Mouse (Mus musculus) R1 (cell line): Measurements from ENCODE around the gene Rars2.
A peak's percentile ranks its signal among the peaks of the same experiment; 100 is the strongest.

Experiments
- DNase-seq: peaks from one replicate; pipeline ENCODE4 v3.0.0-alpha.2; 2018; ENCODE audit warnings: low read depth, low spot score

Gene Rars2

GRCm38 (mm10) chr4:34640731-34641130 is 26.0 kb downstream of the Rars2 start:
- DNase-seq, result no peak

- DNase-seq, result no peak
Measured at GRCm38 (mm10) chr4:34644779-34645178, 30.0 kb downstream of the Rars2 start.

GRCm38 (mm10) chr4:34653179-34653578 is 38.4 kb downstream of the Rars2 start:
- DNase-seq, result no peak

GRCm38 (mm10) chr4:34656101-34656500 is 41.3 kb downstream of the Rars2 start:
- no peak for DNase-seq

- no peak for DNase-seq
Measured at GRCm38 (mm10) chr4:34659012-34659411, 44.3 kb downstream of the Rars2 start.

- no peak for DNase-seq
Measured at GRCm38 (mm10) chr4:34661514-34661913, 46.8 kb downstream of the Rars2 start.

GRCm38 (mm10) chr4:34661927-34662326 is 47.2 kb downstream of the Rars2 start:
- no peak for DNase-seq

- no peak for DNase-seq
Measured at GRCm38 (mm10) chr4:34667923-34668322, 53.2 kb downstream of the Rars2 start.

GRCm38 (mm10) chr4:34673721-34674120 is 59.0 kb downstream of the Rars2 start:
- DNase-seq, result no peak

- DNase-seq, result peak; percentile 40
Measured at GRCm38 (mm10) chr4:34680530-34680929, 65.8 kb downstream of the Rars2 start.

- peak; percentile 86 for DNase-seq
Measured at GRCm38 (mm10) chr4:34686874-34687567, 72.3 kb downstream of the Rars2 start, which contains the start of gene Slc35a1. Slc35a1 (minus strand) TSS chr4:34687438.

- no peak for DNase-seq
Measured at GRCm38 (mm10) chr4:34688021-34688420, 73.3 kb downstream of the Rars2 start.

GRCm38 (mm10) chr4:34701528-34701927 is 86.8 kb downstream of the Rars2 start:
- peak; percentile 96 for DNase-seq

GRCm38 (mm10) chr4:34702231-34702630 is 87.5 kb downstream of the Rars2 start:
- DNase-seq, result peak; percentile 69

GRCm38 (mm10) chr4:34703029-34703428 is 88.3 kb downstream of the Rars2 start:
- DNase-seq, result peak; percentile 38

- no peak for DNase-seq
Measured at GRCm38 (mm10) chr4:34707248-34707647, 92.5 kb downstream of the Rars2 start.

- DNase-seq, result no peak
Measured at GRCm38 (mm10) chr4:34708127-34708526, 93.4 kb downstream of the Rars2 start.
